Comparison of ENCODE assay signal across 9 mouse cellular contexts in the genomic region with DNA sequence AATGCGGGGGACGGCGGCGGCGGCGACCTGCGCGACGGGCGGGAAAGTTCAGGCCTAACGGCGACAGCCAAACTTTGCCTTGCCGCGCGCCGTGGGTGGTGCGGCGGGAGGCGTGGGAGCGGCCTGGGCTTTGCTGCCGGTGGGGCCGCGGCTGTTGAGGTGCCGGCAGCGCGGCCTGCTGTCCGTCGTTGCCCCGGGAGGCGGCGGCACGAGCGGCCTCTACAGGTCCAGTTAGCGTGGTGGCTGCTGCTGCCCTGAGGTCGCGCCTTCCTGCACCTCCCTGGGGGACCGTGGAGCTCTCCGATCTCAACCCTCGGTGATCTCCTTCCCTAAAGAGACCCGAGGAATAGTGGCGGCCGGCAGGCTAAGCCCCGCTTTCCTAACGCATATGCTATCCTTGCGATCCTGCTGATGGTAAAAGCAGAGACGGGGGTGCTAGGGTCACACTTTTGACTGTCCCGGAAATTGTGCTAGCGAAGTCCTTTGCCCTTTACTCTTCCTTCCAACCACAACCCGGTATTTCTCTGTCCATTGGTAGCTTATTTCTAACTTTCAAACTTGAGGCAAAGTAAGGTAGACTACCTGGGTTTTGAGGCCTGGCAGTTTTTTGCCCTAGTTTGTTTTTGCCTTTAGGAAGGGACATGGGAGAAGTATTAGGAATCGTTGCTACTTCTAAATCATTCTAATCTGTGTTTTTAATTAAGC. TPM values are rescaled to one million over a fixed set of nuclear protein-coding genes. Genes with fewer than 3 reads are reported as not detected.
DNase-seq lines count a peak whose midpoint lies in the region; ATAC-seq lines count a peak whose summit lies in the region.
"Had no signal": no experiment of that assay in that cellular context is flagged by ENCODE, and none has a peak within 500 bp of the region (broad histone marks: within the 10 kb centered on the region; RNA-seq: fewer than 3 reads in every experiment).

No protein-coding gene starts in this region.

- H3K4me1 ChIP-seq in heart, embryonic 13.5 days: peaks cover 35% of the 10 kb centered on the region

- peak; percentile 56 for DNase-seq in urinary bladder, postnatal 25 days (ENCODE audit: low spot score)
- DNase-seq in urinary bladder, postnatal 4 days (ENCODE audit: low spot score in 2 of 2): no peak
- DNase-seq in embryo, embryonic 9.5 days (ENCODE audit: extremely low spot score): peak; percentile 72
- peak; percentile 80 for DNase-seq in kidney, postnatal 10 days
- DNase-seq in lung, postnatal 4 days: peak; percentile 81 to 82
- peak; percentile 69 to 85 for DNase-seq in spleen, postnatal 4 days (ENCODE audit: low spot score in 2 of 2)
- DNase-seq in cerebellum, postnatal 25 days: no peak

- H3K27me3 ChIP-seq in heart, embryonic 13.5 days (replicated peaks): no peaks in the 10 kb centered on the region

- H3K4me2 ChIP-seq in heart, embryonic 13.5 days: peak overlapping the region; percentile 92

- peaks cover 8% of the 10 kb centered on the region for H3K36me3 ChIP-seq in heart, embryonic 13.5 days

- H3K4me3 ChIP-seq in heart, embryonic 13.5 days: peak overlapping the region; percentile 83

- under 1% methylated on average over 42 of the region's 50 CpGs for WGBS in heart, embryonic 13.5 days

- peak overlapping the region; percentile 97 for H3K9ac ChIP-seq in heart, embryonic 13.5 days

- peak overlapping the region; percentile 98 for H3K27ac ChIP-seq in heart, embryonic 13.5 days (replicated peaks)

- no peaks in the 10 kb centered on the region for H3K9me3 ChIP-seq in heart, embryonic 13.5 days

- ATAC-seq in heart, embryonic 13.5 days (ENCODE audit: extremely low read depth, insufficient number of reproducible peaks, low FRiP score, low TSS enrichment): peak; percentile 63

RNA-seq across cellular contexts. Expression of gene Prpf4b, which starts 0.8 kb away (rescaled TPM):
- polyA plus RNA-seq in heart, embryonic 13.5 days (2015; fragmentation: Nextera tagmentation; extraction: Ambion mirVana): 41.2 and 42.2 TPM in 2 replicates

RNA-seq across cellular contexts. Expression of gene Fam217a, which starts 48.2 kb away (rescaled TPM):
- 2.0 and 2.2 TPM in 2 replicates for polyA plus RNA-seq in heart, embryonic 13.5 days (2015; fragmentation: Nextera tagmentation; extraction: Ambion mirVana)

RNA-seq across cellular contexts. Expression of gene 4933417A18Rik, which starts 48.3 kb away (rescaled TPM):
- not detected in 2 replicates for polyA plus RNA-seq in heart, embryonic 13.5 days (2015; fragmentation: Nextera tagmentation; extraction: Ambion mirVana)
- polyA plus RNA-seq: frontal cortex, adult 2 months had no signal

Comparison
In these comparisons a context has a peak if more than half of its experiments do, and no peak if none do; other contexts are left out.
1. DNase-seq: peak in urinary bladder, postnatal 25 days (single experiment), embryo, embryonic 9.5 days (single experiment), kidney, postnatal 10 days (single experiment), lung, postnatal 4 days (2 of 2) and spleen, postnatal 4 days (2 of 2); none in urinary bladder, postnatal 4 days (0 of 2) and cerebellum, postnatal 25 days (0 of 2).